20 mouse cellular contexts compared by ENCODE assay signal in the genomic region with DNA sequence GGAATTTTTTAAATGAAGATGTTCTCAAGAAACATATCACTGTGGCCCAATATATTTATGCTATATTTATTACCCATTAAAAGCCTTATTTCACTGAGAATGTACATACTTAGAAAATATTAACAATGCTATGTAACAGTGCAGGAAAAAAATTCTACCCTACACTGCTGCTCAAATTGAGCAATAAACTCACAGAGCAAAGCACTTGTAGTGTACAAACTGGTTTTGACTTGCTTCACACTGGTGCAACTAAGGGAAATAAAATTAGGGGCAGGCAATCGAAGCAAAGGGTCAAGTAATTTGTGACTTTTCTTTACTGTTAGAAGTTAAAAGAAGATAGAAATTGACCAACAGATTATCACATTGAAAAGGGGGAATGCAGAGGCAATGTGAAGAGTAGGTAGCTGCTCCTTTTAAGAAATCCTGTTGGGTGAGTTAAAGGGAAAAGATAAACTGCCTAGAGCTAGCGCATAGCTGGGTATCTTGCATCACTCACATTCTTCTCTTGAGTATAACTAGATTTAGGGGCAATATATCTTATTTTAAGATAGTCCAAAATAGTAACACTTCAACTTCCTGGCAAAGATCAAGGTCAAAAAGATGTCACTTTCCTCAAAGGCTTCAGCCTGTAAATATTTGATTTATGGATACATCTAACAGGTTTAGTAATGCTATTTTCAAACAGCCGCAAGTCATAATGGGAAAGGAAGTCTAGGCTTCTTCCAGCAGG.
A peak's percentile ranks its signal among the peaks of the same experiment; 100 is the strongest.
DNase-seq lines count a peak whose midpoint lies in the region; ATAC-seq and TF ChIP-seq lines count a peak whose summit lies in the region.
"Had no signal": no experiment of that assay in that cellular context is flagged by ENCODE, and none has a peak within 500 bp of the region (broad histone marks: within the 10 kb centered on the region; RNA-seq: fewer than 3 reads in every experiment).

No protein-coding gene starts in this region.

- peak; percentile 14 for DNase-seq in adrenal gland, adult 2 months
- DNase-seq in adrenal gland, postnatal 25 days, result no peak
- no peak for DNase-seq in heart, postnatal 25 days (ENCODE audit: low spot score)
- peak; percentile 16 for DNase-seq in lung, embryonic 14.5 days
- no peak for DNase-seq in lung, postnatal 25 days (ENCODE audit: low spot score)
- peak; percentile 33 for DNase-seq in fat pad, adult 2 months (ENCODE audit: extremely low read depth, low read depth, low spot score)
- no peak for DNase-seq in urinary bladder, postnatal 14 days (ENCODE audit: low spot score)
- DNase-seq: cerebellum, adult 2 months; cerebellum, postnatal 36 days; kidney, adult 18-20 months; liver, embryonic 13.5 days; right cerebral cortex, adult 18-20 months had no signal

- no peak overlapping the region for H3K4me2 ChIP-seq in heart, embryonic 12.5 days
- H3K4me2 ChIP-seq in lung, embryonic 14.5 days, result no peak overlapping the region
- H3K4me2 ChIP-seq: forebrain, embryonic 12.5 days; limb, embryonic 13.5 days; liver, embryonic 13.5 days; midbrain, embryonic 12.5 days; neural tube, embryonic 12.5 days had no signal

- ATAC-seq in heart, embryonic 12.5 days (ENCODE audit: insufficient number of reproducible peaks, low FRiP score), result no peak
- ATAC-seq in lung, embryonic 14.5 days (ENCODE audit: insufficient read depth), result peak; percentile 52; the same call in 1 of the 2 replicates
- ATAC-seq: CD4-positive, CD25-positive, alpha-beta regulatory T cell, adult 4 months had no signal

- H3K4me1 ChIP-seq in heart, embryonic 12.5 days (replicated peaks), result peaks cover 25% of the 10 kb centered on the region
- H3K4me1 ChIP-seq in lung, embryonic 14.5 days (ENCODE audit: insufficient read depth), result peaks cover 6% of the 10 kb centered on the region; the same call in 1 of the 2 replicates
- H3K4me1 ChIP-seq: forebrain, embryonic 12.5 days; hindbrain, embryonic 10.5 days; midbrain, embryonic 12.5 days; neural tube, embryonic 12.5 days had no signal

- H3K9ac ChIP-seq in heart, embryonic 12.5 days, result no peak overlapping the region
- H3K9ac ChIP-seq in lung, embryonic 14.5 days, result no peak overlapping the region
- H3K9ac ChIP-seq: forebrain, embryonic 12.5 days; limb, embryonic 13.5 days; liver, embryonic 13.5 days; midbrain, embryonic 12.5 days; neural tube, embryonic 12.5 days had no signal

- H3K9me3 ChIP-seq in heart, embryonic 12.5 days (replicated peaks), result no peaks in the 10 kb centered on the region
- no peaks in the 10 kb centered on the region for H3K9me3 ChIP-seq in lung, embryonic 14.5 days (ENCODE audit: low read depth, low read length)
- H3K9me3 ChIP-seq: forebrain, embryonic 12.5 days; hindbrain, embryonic 10.5 days; limb, embryonic 13.5 days; liver, embryonic 13.5 days; midbrain, embryonic 12.5 days; neural tube, embryonic 12.5 days had no signal

- intact Hi-C loops in heart, postnatal 25 days (cut with DNase I), result loop anchor here (5.0 kb wide), 1 partner anchor 42 kb away; no protein-coding TSS in a partner anchor

- no peak overlapping the region for H3K4me3 ChIP-seq in heart, embryonic 12.5 days
- no peak overlapping the region for H3K4me3 ChIP-seq in lung, embryonic 14.5 days (ENCODE audit: low read depth, low read length)
- H3K4me3 ChIP-seq: forebrain, embryonic 12.5 days; hindbrain, embryonic 10.5 days; limb, embryonic 13.5 days; liver, embryonic 13.5 days; midbrain, embryonic 12.5 days; neural tube, embryonic 12.5 days had no signal

- WGBS in heart, embryonic 12.5 days, result 59% methylated on average over 3 of the region's 3 CpGs
- 47% methylated on average over 3 of the region's 3 CpGs for WGBS in lung, embryonic 14.5 days

- H3K27me3 ChIP-seq in heart, embryonic 12.5 days (replicated peaks), result no peaks in the 10 kb centered on the region
- no peaks in the 10 kb centered on the region for H3K27me3 ChIP-seq in lung, embryonic 14.5 days (ENCODE audit: insufficient read depth, low read length)
- H3K27me3 ChIP-seq: forebrain, embryonic 12.5 days; limb, embryonic 13.5 days; liver, embryonic 13.5 days; midbrain, embryonic 12.5 days; neural tube, embryonic 12.5 days had no signal

- H3K36me3 ChIP-seq in heart, embryonic 12.5 days, result 0 out of 2 replicates have a peak, but pooled peaks cover 2% of the 10 kb centered on the region
- H3K36me3 ChIP-seq in lung, embryonic 14.5 days (ENCODE audit: insufficient read depth), result no peaks in the 10 kb centered on the region
- H3K36me3 ChIP-seq: forebrain, embryonic 12.5 days; hindbrain, embryonic 10.5 days; liver, embryonic 13.5 days; midbrain, embryonic 12.5 days; neural tube, embryonic 12.5 days had no signal

- peak overlapping the region; percentile 83 for H3K27ac ChIP-seq in heart, embryonic 12.5 days (ENCODE audit: poor library complexity, severe bottlenecking)
- H3K27ac ChIP-seq in lung, embryonic 14.5 days (ENCODE audit: low read depth), result no peak overlapping the region
- H3K27ac ChIP-seq: forebrain, embryonic 12.5 days; hindbrain, embryonic 10.5 days; limb, embryonic 13.5 days; liver, embryonic 13.5 days; midbrain, embryonic 12.5 days; neural tube, embryonic 12.5 days; stomach, postnatal 0 days had no signal

- TF ChIP-seq CTCF in lung, embryonic 14.5 days (IDR thresholded peaks at IDR 0.05; ENCODE audit: low read depth), result no peak

Comparison
In these comparisons a context has a peak if more than half of its experiments do, and no peak if none do; other contexts are left out.
1. DNase-seq: peak in adrenal gland, adult 2 months (single experiment), lung, embryonic 14.5 days (single experiment) and fat pad, adult 2 months (single experiment); none in adrenal gland, postnatal 25 days (single experiment), heart, postnatal 25 days (single experiment), lung, postnatal 25 days (single experiment) and urinary bladder, postnatal 14 days (single experiment).